Mouse (Mus musculus): ENCODE results near the gene Rptor.

GRCm38 (mm10) chr11:119650456-119650855, 47.8 kb downstream of the Rptor start:
- no peak for TF ChIP-seq TBP (IDR thresholded peaks at IDR 0.05; ENCODE audit: low read depth, low read length)
- no peak for TF ChIP-seq RAD21 (IDR thresholded peaks at IDR 0.05; ENCODE audit: low read depth, low read length)
- TF ChIP-seq EP300 (IDR thresholded peaks at IDR 0.05; ENCODE audit: low read depth in 1 of 2, low read length in 2 of 2): no peak
- no peak for TF ChIP-seq SMC3 (IDR thresholded peaks at IDR 0.05; ENCODE audit: low read depth, low read length)
- TF ChIP-seq CTCF (IDR thresholded peaks at IDR 0.05 in 2 of 3, conservative IDR thresholded peaks at IDR 0.05 in 1 of 3; ENCODE audit: control insufficient read depth in 1 of 3, insufficient read depth in 1 of 3, low read depth in 2 of 3, low read length in 3 of 3, poor library complexity in 1 of 3, severe bottlenecking in 1 of 3): no peak
- TF ChIP-seq POLR2A (IDR thresholded peaks at IDR 0.05; ENCODE audit: control insufficient read depth in 1 of 2, insufficient read depth in 1 of 2, low read depth in 1 of 2, low read length in 2 of 2, poor library complexity in 1 of 2): no peak
- no peak for TF ChIP-seq GATA1 (IDR thresholded peaks at IDR 0.05; ENCODE audit: low read depth, low read length)
- no peak for TF ChIP-seq MAZ (IDR thresholded peaks at IDR 0.05; ENCODE audit: low read depth, low read length)
- no peak for TF ChIP-seq E2F4 (IDR thresholded peaks at IDR 0.05; ENCODE audit: borderline replicate concordance, low read depth, low read length)
- TF ChIP-seq HCFC1 (IDR thresholded peaks at IDR 0.05; ENCODE audit: low read depth, low read length): no peak
- no peak for TF ChIP-seq ZC3H11A (IDR thresholded peaks at IDR 0.05; ENCODE audit: low read depth, low read length)

Measured in MEL (cell line).